Mouse (Mus musculus): ENCODE data around the gene Ppfia3. TPM values are rescaled to one million over a fixed set of nuclear protein-coding genes. Genes with fewer than 3 reads are reported as not detected.
"Not testable (repeated sequence)": the region's sequence is repeated elsewhere in the genome, so short reads cannot be mapped to it uniquely, and the experiment has no call there.

Gene Ppfia3
- polyA plus RNA-seq, 1 experiment from 2014 or later, result 8.4 TPM

DNA sequence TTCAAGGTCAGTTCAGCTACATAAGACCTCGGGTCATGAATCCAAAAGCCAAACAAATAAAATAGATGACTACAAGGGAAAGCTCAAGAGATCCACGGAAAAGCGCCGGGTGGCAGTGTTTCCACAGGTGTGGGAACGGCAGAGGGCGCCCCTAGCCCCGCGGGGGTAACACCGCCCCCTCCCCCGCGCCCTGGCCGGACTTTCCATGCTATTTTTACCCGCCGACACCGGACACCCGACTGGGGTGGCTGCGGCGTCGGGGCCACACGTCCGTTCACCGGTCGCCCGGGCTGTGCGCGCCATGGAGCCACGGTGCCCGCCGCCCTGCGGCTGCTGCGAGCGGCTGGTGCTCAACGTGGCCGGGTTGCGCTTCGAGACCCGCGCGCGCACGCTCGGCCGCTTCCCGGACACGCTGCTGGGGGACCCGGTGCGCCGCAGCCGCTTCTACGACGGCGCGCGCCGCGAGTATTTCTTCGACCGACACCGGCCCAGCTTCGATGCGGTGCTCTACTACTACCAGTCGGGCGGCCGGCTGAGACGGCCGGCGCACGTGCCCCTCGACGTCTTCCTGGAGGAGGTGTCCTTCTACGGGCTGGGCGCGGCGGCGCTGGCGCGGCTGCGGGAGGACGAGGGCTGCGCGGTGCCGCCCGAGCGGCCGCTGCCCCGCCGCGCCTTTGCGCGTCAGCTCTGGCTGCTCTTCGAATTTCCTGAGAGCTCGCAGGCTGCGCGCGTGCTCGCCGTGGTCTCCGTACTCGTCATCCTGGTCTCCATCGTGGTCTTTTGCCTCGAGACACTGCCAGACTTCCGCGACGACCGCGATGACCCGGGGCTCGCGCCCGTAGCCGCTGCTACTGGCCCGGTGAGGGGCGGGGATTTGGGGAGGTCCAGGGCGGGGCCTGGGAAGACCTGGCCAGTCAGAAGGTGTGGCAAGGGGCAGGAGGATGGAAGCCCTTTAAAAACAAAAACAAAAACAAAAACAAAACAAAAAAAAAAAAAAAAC lies 39.6 kb upstream of the Ppfia3 start:
- peak overlapping the region; percentile 44 for H3K4me3 ChIP-seq (replicated peaks)
- 0 out of 2 replicates have a peak, but pooled peaks cover 5% of the 10 kb centered on the region for H3K9me3 ChIP-seq
- H3K27me3 ChIP-seq, result peaks cover 68% of the 10 kb centered on the region
- peak overlapping the region; percentile 56 for H3K9ac ChIP-seq (replicated peaks)
- peaks cover 9% of the 10 kb centered on the region; the same call in 1 of the 2 replicates for H3K4me1 ChIP-seq (replicated peaks)
- no peak for ATAC-seq (ENCODE audit: insufficient number of reproducible peaks, insufficient read depth, low FRiP score, low TSS enrichment, low read depth)
- H3K4me2 ChIP-seq, result peak overlapping the region; percentile 63
- no peaks in the 10 kb centered on the region for H3K36me3 ChIP-seq
- no peak overlapping the region for H3K27ac ChIP-seq
- 1% methylated on average over 97 of the region's 114 CpGs for WGBS

DNA sequence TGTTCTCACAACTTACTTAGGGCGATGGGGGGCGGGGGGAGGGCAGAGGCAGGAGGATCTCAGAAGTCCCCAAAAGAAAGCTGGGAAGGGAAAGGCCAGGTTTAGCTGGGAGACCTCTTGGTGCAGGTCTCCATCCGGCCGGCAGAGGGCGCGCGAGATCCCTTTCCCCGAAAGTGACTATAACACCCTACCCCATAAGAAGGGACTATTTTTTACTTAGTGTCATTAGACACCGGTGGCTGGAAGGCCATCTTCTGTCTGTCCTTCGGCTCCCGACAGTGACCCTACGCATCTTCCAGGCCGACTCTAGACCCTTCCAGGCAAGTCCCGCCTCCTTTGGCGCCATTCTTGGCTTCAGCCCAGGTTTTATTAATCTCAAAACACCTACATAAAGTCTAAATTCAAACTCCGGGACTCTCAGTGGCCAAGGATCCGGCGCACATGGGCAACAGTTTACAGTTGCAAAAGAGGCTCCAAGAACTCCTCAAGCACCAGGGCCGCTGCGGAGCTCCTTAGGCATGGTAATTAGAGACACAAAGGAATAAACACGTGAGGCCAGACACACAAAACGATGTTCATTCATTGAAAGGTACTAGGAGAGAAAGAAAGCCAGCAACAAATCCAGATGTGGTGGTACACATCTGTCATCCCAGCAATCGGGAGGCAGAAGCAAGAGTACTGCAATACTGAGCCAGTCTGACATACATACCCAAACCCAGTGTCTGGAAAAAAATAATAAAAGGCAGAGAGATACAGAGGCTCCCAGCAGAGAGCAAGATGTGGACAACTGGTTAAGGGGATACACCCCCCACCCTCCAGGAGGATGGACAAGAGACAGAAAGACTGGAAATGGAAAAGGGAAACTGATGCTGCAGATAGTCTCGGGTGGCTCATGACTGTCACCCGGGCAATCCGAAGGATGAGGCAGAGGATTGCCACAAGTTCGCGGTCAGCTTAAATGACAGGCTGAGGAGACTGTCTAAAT lies 38.6 kb upstream of the Ppfia3 start, which contains the start of gene Kcna7:
Gene Kcna7, plus strand, starts transcription at position 563 of the 985 bp plus-strand sequence.
- WGBS, result 13% methylated on average over 28 of the region's 28 CpGs
- Histone ChIP-seq H3K27ac (no peak within 1 kb of the TSS), H3K4me2 (peak within 1 kb of the TSS; percentile 63), H3K9ac (replicated peaks) (peak within 1 kb of the TSS; percentile 56), H3K36me3 (no peaks in the 10 kb centered on the region), H3K9me3 (0 out of 2 replicates have a peak, but pooled peaks cover 5% of the 10 kb centered on the region), H3K4me3 (replicated peaks) (peak within 1 kb of the TSS; percentile 44), H3K27me3 (peaks cover 57% of the 10 kb centered on the region), H3K4me1 (replicated peaks) (peaks cover 9% of the 10 kb centered on the region; the same call in 1 of the 2 replicates)
- ATAC-seq (ENCODE audit: insufficient number of reproducible peaks, insufficient read depth, low FRiP score, low TSS enrichment, low read depth), result no peak

DNA sequence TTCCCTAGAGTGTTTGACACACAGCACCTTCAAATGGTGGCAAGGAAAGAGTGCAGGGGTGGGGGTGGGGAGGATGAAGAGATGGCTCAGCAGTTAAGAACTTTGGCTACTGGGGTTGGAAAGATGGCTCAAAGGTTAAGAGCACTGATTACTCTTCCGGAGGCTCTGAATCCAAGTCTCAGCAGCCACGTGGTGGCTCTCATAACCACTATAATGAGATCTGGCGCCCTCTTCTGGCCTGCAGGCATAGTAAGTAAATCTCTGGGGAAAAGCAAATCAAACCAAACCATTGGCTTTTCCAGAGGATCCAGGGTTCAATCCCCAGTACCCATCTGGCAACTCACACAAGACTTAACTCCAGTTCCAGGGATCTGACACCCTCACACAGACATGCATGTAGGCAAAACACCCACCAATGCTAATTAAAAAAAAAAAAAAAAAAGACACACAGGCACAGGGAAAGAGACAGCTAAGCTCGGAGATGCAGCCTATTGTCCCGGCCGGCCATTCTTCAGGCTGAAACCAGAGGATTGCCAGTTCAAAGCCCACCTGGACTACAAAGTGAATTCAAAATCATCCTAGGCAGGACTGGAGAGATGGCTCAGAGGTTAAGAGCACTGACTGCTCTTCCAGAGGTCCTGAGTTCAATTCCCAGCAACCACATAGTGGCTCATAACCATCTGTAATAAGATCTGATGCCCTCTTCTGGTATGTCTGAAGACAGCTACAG lies 36.9 kb upstream of the Ppfia3 start:
- H3K27me3 ChIP-seq, result peaks cover 40% of the 10 kb centered on the region
- no peak overlapping the region for H3K9ac ChIP-seq (replicated peaks)
- no peaks in the 10 kb centered on the region for H3K36me3 ChIP-seq
- no peak overlapping the region for H3K4me3 ChIP-seq (replicated peaks)
- no peak overlapping the region for H3K4me2 ChIP-seq
- peaks cover 9% of the 10 kb centered on the region; the same call in 1 of the 2 replicates for H3K4me1 ChIP-seq (replicated peaks)
- ATAC-seq (ENCODE audit: insufficient number of reproducible peaks, insufficient read depth, low FRiP score, low TSS enrichment, low read depth), result no peak
- 47% methylated on average over 6 of the region's 6 CpGs for WGBS
- no peak overlapping the region for H3K27ac ChIP-seq
- 0 out of 2 replicates have a peak, but pooled peaks cover 5% of the 10 kb centered on the region for H3K9me3 ChIP-seq

DNA sequence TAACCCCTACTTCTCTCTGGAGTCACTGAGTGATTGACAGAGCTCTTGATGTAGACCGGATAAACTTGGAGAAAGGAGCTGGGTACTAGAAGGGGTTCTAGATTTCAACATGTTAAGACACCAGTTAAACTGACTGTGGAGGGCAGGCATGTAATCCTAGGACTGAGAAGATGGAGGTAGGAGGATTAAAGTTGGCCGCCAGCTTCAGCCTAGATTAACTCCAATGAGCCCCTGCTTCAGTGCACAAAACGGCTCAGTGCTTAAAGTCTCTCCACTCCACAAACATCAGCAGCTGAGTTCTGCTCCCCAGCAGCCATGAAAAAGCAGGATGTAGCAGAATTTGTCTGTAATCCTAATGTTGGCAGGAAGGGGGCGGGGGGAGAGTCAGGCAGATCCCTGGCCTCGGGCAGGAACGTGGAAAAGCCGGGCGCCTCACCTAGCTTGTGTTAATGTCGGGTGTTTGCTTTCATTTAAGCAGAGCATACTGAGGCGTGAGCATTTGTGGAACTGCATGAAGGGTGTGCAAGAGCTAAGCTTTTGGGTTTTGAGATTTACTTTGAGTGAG lies 34.8 kb upstream of the Ppfia3 start:
- peaks cover 7% of the 10 kb centered on the region; the same call in 1 of the 2 replicates for H3K4me1 ChIP-seq (replicated peaks)
- H3K9me3 ChIP-seq, result no peaks in the 10 kb centered on the region
- 76% methylated on average over 10 of the region's 10 CpGs for WGBS
- H3K9ac ChIP-seq (replicated peaks), result no peak overlapping the region
- H3K27ac ChIP-seq, result no peak overlapping the region
- no peak overlapping the region for H3K4me3 ChIP-seq (replicated peaks)
- H3K36me3 ChIP-seq, result no peaks in the 10 kb centered on the region
- peaks cover 19% of the 10 kb centered on the region for H3K27me3 ChIP-seq
- no peak for ATAC-seq (ENCODE audit: insufficient number of reproducible peaks, insufficient read depth, low FRiP score, low TSS enrichment, low read depth)
- H3K4me2 ChIP-seq, result no peak overlapping the region

DNA sequence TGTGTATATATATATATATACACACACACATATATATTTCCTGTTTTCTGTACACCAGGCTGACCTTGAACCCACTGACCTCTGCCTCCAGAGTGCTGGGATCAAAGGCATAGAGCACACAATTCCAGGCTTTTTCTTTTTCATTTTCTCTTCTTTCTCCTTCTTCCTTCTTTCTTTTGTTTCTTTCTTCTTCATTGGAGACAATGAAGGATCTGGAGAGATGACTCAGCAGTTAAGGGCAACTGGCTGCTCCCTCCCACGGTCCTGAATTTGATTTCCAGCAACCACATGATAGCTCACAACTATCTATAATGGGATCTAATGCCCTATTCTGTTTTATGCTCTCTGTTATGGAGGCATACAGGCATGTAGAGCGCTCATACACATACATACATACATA lies 30.0 kb upstream of the Ppfia3 start:
- H3K4me1 ChIP-seq (replicated peaks), result peaks cover 16% of the 10 kb centered on the region
- H3K27ac ChIP-seq, result no peak overlapping the region
- no peak overlapping the region for H3K4me2 ChIP-seq
- no peak for ATAC-seq (ENCODE audit: insufficient number of reproducible peaks, insufficient read depth, low FRiP score, low TSS enrichment, low read depth)
- H3K9me3 ChIP-seq, result no peaks in the 10 kb centered on the region
- 74% methylated on average over 2 of the region's 2 CpGs for WGBS
- no peak overlapping the region for H3K4me3 ChIP-seq (replicated peaks)
- H3K36me3 ChIP-seq, result peaks cover 22% of the 10 kb centered on the region
- H3K9ac ChIP-seq (replicated peaks), result no peak overlapping the region
- H3K27me3 ChIP-seq, result no peaks in the 10 kb centered on the region

DNA sequence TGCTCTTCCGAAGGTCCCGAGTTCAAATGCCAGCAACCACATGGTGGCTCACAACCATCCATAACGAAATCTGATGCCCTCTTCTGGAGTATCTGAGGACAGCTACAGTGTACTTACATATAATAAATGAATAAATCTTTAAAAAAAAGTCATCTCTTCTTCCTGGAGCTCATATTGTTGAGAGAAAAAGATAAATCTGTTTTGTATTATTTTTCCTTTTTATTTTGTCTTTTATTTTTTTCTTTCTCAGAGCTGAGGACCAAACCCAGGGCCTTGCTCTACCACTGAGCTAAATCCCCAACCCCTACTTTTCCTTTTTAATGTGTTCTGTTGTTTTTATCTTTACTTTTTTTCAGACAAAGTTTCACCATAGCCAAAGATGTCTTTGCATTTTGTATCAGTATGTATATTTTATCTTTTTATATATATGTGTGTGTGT lies 29.5 kb upstream of the Ppfia3 start:
- not testable (repeated sequence) for H3K9ac ChIP-seq (replicated peaks); ATAC-seq (ENCODE audit: insufficient number of reproducible peaks, insufficient read depth, low FRiP score, low TSS enrichment, low read depth); H3K9me3 ChIP-seq; H3K27me3 ChIP-seq
- Histone ChIP-seq H3K4me3 (replicated peaks) (peak overlapping the region; percentile 86), H3K36me3 (peaks cover 26% of the 10 kb centered on the region), H3K4me1 (replicated peaks) (peaks cover 16% of the 10 kb centered on the region), H3K4me2 (peak overlapping the region; percentile 57), H3K27ac (peak overlapping the region; percentile 81)
- 8% methylated on average over 3 of the region's 3 CpGs for WGBS

DNA sequence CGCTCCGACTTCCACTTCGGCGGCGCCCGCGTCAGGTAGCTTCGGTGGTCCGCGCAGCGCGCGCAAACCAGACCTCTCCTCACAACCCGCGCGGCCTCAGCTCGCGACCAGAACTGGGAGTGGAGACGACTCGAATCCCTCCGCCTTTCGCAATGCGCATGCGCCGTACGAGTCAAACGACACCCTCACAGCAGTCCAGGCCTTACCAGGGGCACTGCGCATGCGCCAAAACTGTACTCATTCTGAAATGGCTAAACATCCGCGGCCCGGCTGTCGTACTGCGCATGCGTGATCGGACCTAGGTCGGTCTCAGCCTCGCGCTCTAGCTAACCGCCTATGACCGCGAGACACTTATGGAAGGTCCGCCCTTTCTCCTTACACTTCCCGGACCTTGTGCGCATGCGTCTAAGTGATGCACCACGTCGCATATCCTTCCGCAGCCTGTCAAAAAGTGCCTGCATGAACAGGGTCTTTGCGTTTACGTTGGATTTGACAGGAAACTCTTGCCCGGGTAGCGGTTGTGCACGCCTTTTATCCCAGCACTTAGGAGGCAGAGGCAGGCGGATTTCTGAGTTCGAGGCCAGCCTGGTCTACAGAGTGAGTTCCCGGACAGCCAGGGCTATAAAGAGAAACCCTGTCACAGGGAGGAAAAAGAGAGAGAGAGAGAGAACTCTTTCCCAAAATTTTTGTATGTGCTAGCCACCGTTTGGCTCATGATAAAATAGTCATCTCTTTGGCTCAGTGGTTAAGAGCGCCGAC lies 28.9 kb upstream of the Ppfia3 start, which contains the start of gene Snrnp70:
Gene Snrnp70, minus strand, starts transcription at position 165 of the 759 bp plus-strand sequence.
- Histone ChIP-seq H3K27ac (peak within 1 kb of the TSS; percentile 100), H3K9me3 (no peaks in the 10 kb centered on the region), H3K4me3 (replicated peaks) (peak within 1 kb of the TSS; percentile 86), H3K9ac (replicated peaks) (peak within 1 kb of the TSS; percentile 96), H3K4me1 (replicated peaks) (peaks cover 16% of the 10 kb centered on the region), H3K36me3 (peaks cover 31% of the 10 kb centered on the region), H3K4me2 (peak within 1 kb of the TSS; percentile 98), H3K27me3 (no peaks in the 10 kb centered on the region)
- WGBS, result under 1% methylated on average over 60 of the region's 60 CpGs
- peak; percentile 96 for ATAC-seq (ENCODE audit: insufficient number of reproducible peaks, insufficient read depth, low FRiP score, low TSS enrichment, low read depth)

DNA sequence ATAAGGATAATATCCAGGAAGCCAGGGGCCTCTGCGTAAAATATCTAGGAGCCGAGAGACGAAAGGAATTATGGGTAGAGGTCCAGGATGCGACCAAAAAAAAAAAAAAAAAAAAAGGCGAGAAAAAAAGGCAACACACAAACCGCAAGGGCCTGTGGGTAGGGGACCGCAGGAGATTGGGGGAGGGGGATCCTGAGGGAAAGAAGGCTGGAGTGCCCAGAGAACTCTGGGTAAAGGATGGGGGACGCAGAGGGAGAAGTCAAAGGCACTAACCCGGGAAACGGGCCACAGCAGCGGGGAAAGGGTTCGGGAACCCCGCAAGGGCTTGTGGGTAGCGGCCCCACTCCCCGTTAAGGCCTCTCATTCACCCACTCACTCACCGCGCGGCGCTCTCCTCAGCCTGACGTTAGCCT lies 28.3 kb upstream of the Ppfia3 start:
- peak; percentile 67 for ATAC-seq (ENCODE audit: insufficient number of reproducible peaks, insufficient read depth, low FRiP score, low TSS enrichment, low read depth)
- Histone ChIP-seq H3K9ac (replicated peaks) (peak overlapping the region; percentile 96), H3K9me3 (no peaks in the 10 kb centered on the region), H3K4me2 (peak overlapping the region; percentile 98), H3K4me1 (replicated peaks) (peaks cover 16% of the 10 kb centered on the region), H3K27me3 (no peaks in the 10 kb centered on the region), H3K36me3 (peaks cover 37% of the 10 kb centered on the region), H3K4me3 (replicated peaks) (peak overlapping the region; percentile 86), H3K27ac (peak overlapping the region; percentile 100)
- WGBS, result under 1% methylated on average over 20 of the region's 20 CpGs

DNA sequence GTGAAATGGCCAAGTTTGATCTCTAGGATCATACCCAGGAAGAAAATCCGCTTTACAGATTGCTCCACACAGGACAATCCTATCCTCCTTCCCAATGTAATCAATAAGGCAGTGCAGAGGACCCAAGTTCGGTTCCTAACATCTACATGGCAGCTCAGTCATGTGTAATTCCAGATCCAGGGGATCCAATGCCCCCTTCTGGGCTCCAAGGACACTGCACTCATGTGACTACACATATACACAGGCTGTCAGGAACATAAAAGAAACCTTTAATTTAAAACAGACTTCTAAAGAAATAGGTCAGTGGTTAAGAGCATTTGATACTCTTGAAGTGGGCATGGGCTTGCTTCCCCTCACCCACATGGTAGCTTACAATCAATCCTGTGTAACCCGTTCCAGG lies 19.3 kb upstream of the Ppfia3 start:
- 82% methylated on average over 3 of the region's 3 CpGs for WGBS

More for the DNA sequence above, 19.3 kb upstream of the Ppfia3 start:
- Histone ChIP-seq H3K4me1 (replicated peaks) (no peaks in the 10 kb centered on the region), H3K4me2 (no peak overlapping the region), H3K9ac (replicated peaks) (no peak overlapping the region), H3K9me3 (no peaks in the 10 kb centered on the region), H3K36me3 (peaks cover 99% of the 10 kb centered on the region), H3K27me3 (no peaks in the 10 kb centered on the region), H3K4me3 (replicated peaks) (no peak overlapping the region), H3K27ac (no peak overlapping the region)
- no peak for ATAC-seq (ENCODE audit: insufficient number of reproducible peaks, insufficient read depth, low FRiP score, low TSS enrichment, low read depth)
